In genomic region chr3:86995381-86995780, GRCm38 (mm10) we compare ENCODE assay signal across 24 mouse cellular contexts. TPM values are rescaled to one million over a fixed set of nuclear protein-coding genes. Genes with fewer than 3 reads are reported as not detected.
DNase-seq lines count a peak whose midpoint lies in the region; ATAC-seq lines count a peak whose summit lies in the region.
"Had no signal": no experiment of that assay in that cellular context is flagged by ENCODE, and none has a peak within 500 bp of the region (broad histone marks: within the 10 kb centered on the region; RNA-seq: fewer than 3 reads in every experiment).

No protein-coding gene starts in this region.

- ATAC-seq in CD4-positive, CD25-positive, alpha-beta regulatory T cell, adult 4 months, result no peak
- no peak for ATAC-seq in heart, embryonic 12.5 days (ENCODE audit: insufficient number of reproducible peaks, low FRiP score)
- ATAC-seq: activated CD4-positive, CD25-positive, alpha-beta regulatory T cell, adult 4 months; forebrain, embryonic 13.5 days; forebrain, embryonic 15.5 days; forebrain, postnatal 0 days; Patski had no signal

- H3K4me2 ChIP-seq in heart, embryonic 12.5 days, result no peak overlapping the region
- H3K4me2 ChIP-seq: embryonic facial prominence, embryonic 12.5 days; forebrain, embryonic 13.5 days; forebrain, embryonic 15.5 days had no signal

- peaks cover 7% of the 10 kb centered on the region for H3K4me1 ChIP-seq in heart, embryonic 12.5 days (replicated peaks)

- peaks cover 4% of the 10 kb centered on the region; the same call in 1 of the 2 replicates for H3K9me3 ChIP-seq in heart, embryonic 12.5 days (replicated peaks)
- H3K9me3 ChIP-seq: embryonic facial prominence, embryonic 10.5 days; embryonic facial prominence, embryonic 12.5 days; forebrain, embryonic 13.5 days; forebrain, embryonic 15.5 days had no signal

- no peak overlapping the region for H3K27ac ChIP-seq in heart, embryonic 12.5 days (ENCODE audit: poor library complexity, severe bottlenecking)
- H3K27ac ChIP-seq: embryonic facial prominence, embryonic 10.5 days; embryonic facial prominence, embryonic 12.5 days; forebrain, embryonic 13.5 days; forebrain, embryonic 15.5 days had no signal

- DNase-seq in CD4-positive, CD25-positive, alpha-beta regulatory T cell, adult 2 months (ENCODE audit: low read depth, low spot score), result peak; percentile 8
- DNase-seq in spleen, postnatal 36 days (ENCODE audit: low spot score in 2 of 2), result peak; percentile 25 to 34
- no peak for DNase-seq in spleen, adult 12 weeks (ENCODE audit: low spot score)
- peak; percentile 31 for DNase-seq in ES-CJ7 (ENCODE audit: low read depth, low spot score)
- DNase-seq in R1 (ENCODE audit: low read depth, low spot score), result peak; percentile 73
- no peak for DNase-seq in left cerebral cortex, adult 8-10 months (ENCODE audit: low spot score in 2 of 2)
- DNase-seq: adrenal gland, adult 8-10 months; adrenal gland, postnatal 14 days; adrenal gland, postnatal 36 days; cerebellum, adult 11-12 months; cerebellum, adult 2 months; cerebellum, adult 9-10 months; cerebellum, postnatal 10 days; cerebellum, postnatal 25 days; forebrain, postnatal 0 days had no signal

- WGBS in heart, embryonic 12.5 days, result 53% methylated on average over 1 of the region's 1 CpGs

- H3K36me3 ChIP-seq in heart, embryonic 12.5 days, result no peaks in the 10 kb centered on the region
- H3K36me3 ChIP-seq: embryonic facial prominence, embryonic 10.5 days; embryonic facial prominence, embryonic 12.5 days; forebrain, embryonic 15.5 days had no signal

- no peak overlapping the region for H3K9ac ChIP-seq in heart, embryonic 12.5 days
- H3K9ac ChIP-seq: embryonic facial prominence, embryonic 12.5 days; forebrain, embryonic 13.5 days; forebrain, embryonic 15.5 days; forebrain, postnatal 0 days had no signal

- H3K4me3 ChIP-seq in heart, embryonic 12.5 days, result no peak overlapping the region
- H3K4me3 ChIP-seq: embryonic facial prominence, embryonic 10.5 days; embryonic facial prominence, embryonic 12.5 days; forebrain, embryonic 13.5 days; forebrain, embryonic 15.5 days had no signal

- H3K27me3 ChIP-seq in heart, embryonic 12.5 days (replicated peaks), result no peaks in the 10 kb centered on the region
- H3K27me3 ChIP-seq: CH12.LX; embryonic facial prominence, embryonic 12.5 days; forebrain, embryonic 15.5 days had no signal

RNA-seq across cellular contexts. Expression of gene Cd1d1, which starts 3.9 kb away (rescaled TPM):
- polyA plus RNA-seq in CD4-positive, CD25-positive, alpha-beta regulatory T cell, adult 4 months (2017; shearing (Covaris generic)), result 100 to 1,000 TPM; 133 to 178 TPM
- 1 to 10 TPM in 3 of 4 experiments, under 1 TPM in 1; 0.78 to 1.8 (median 1.3) TPM for total RNA-seq in left cerebral cortex, adult 8-10 months (2022)
- polyA plus RNA-seq in heart, embryonic 12.5 days (2016; fragmentation: Nextera tagmentation; extraction: Ambion mirVana), result 50.0 and 55.5 TPM in 2 replicates

Comparison
In these comparisons a context has a peak if more than half of its experiments do, and no peak if none do; other contexts are left out.
1. DNase-seq: peak in CD4-positive, CD25-positive, alpha-beta regulatory T cell, adult 2 months (single experiment), spleen, postnatal 36 days (2 of 2), ES-CJ7 (single experiment) and R1 (single experiment); none in spleen, adult 12 weeks (single experiment) and left cerebral cortex, adult 8-10 months (0 of 2).